Mouse (Mus musculus) stomach, postnatal 0 days (tissue): Measurements from ENCODE around the gene 1810046K07Rik. TPM values are rescaled to one million over a fixed set of nuclear protein-coding genes. Genes with fewer than 3 reads are reported as not detected.

Experiments
- ATAC-seq: fragments of 200-750 bp; cut with Nextera tagmentation; 2 replicates; pipeline ENCODE4 v1.8.0; 2017; ENCODE audit not compliant: low FRiP score, low TSS enrichment
- DNase-seq: peaks from one replicate; pipeline ENCODE4 v3.0.0-alpha.2; 2016; ENCODE audit warnings: low spot score
- H3K27ac ChIP-seq: fragments of 300-500 bp; sonication (generic); replicated peaks from 2 replicates; pipeline ENCODE4 v1.5.1; 2014; ENCODE audit warnings: mild to moderate bottlenecking, control low read depth
- H3K27me3 ChIP-seq: fragments of 300-500 bp; sonication (generic); 2 replicates; pipeline ENCODE4 v1.6.1; 2014; ENCODE audit warnings: low read length; ENCODE audit not compliant: control insufficient read depth, insufficient read depth
- H3K36me3 ChIP-seq: fragments of 300-500 bp; sonication (generic); 2 replicates; pipeline ENCODE4 v1.6.1; 2014; ENCODE audit warnings: low read length, mixed read lengths; ENCODE audit not compliant: control insufficient read depth, insufficient read depth
- H3K4me1 ChIP-seq: fragments of 300-500 bp; sonication (generic); replicated peaks from 2 replicates; pipeline ENCODE4 v1.6.1; 2014; ENCODE audit warnings: antibody characterized with exemption; ENCODE audit not compliant: control insufficient read depth, insufficient read depth
- H3K4me2 ChIP-seq: fragments of 300-500 bp; sonication (generic); replicated peaks from 2 replicates; pipeline ENCODE4 v1.6.1; 2014; ENCODE audit warnings: low read depth, mild to moderate bottlenecking, control low read depth, moderate library complexity
- H3K4me3 ChIP-seq: fragments of 300-500 bp; sonication (generic); 2 replicates; pipeline ENCODE4 v1.5.1; 2014; ENCODE audit warnings: low read depth, low read length, control low read depth
- H3K9ac ChIP-seq: fragments of 300-500 bp; sonication (generic); 2 replicates; pipeline ENCODE4 v1.6.1; 2014; ENCODE audit warnings: mild to moderate bottlenecking, low read length, control low read depth, mixed read lengths
- H3K9me3 ChIP-seq: fragments of 300-500 bp; sonication (generic); 2 replicates; pipeline ENCODE4 v1.6.1; 2016; ENCODE audit warnings: low read length; ENCODE audit not compliant: control insufficient read depth
- CTCF ChIP-seq: IDR thresholded peaks from 2 replicates; pipeline ENCODE4 v1.5.1; 2016; ENCODE audit warnings: antibody characterized with exemption, low read depth, mild to moderate bottlenecking, moderate library complexity
- EP300 ChIP-seq: optimal IDR thresholded peaks from 2 replicates; pipeline ENCODE3; 2016; ENCODE audit warnings: antibody characterized with exemption
- WGBS: fragments of 180-500 bp; shearing (Covaris S2); extraction: QIAGEN DNeasy Blood & Tissue Kit; methylation state at CpG from one replicate; pipeline ENCODE4 v1.1.7; 2014; 5-methylcytosine and 5-hydroxymethylcytosine counted together
- polyA plus RNA-seq: library from polyadenylated mRNA; unstranded; fragments of >200 nt; fragmentation: Nextera tagmentation; extraction: Ambion mirVana; gene quantifications from 2 replicates; pipeline ENCODE4 v1.2.1, GENCODE M21; 2015

The 1810046K07Rik gene
- polyA plus RNA-seq, 1 experiment from 2014 or later: 0.23 TPM

DNA sequence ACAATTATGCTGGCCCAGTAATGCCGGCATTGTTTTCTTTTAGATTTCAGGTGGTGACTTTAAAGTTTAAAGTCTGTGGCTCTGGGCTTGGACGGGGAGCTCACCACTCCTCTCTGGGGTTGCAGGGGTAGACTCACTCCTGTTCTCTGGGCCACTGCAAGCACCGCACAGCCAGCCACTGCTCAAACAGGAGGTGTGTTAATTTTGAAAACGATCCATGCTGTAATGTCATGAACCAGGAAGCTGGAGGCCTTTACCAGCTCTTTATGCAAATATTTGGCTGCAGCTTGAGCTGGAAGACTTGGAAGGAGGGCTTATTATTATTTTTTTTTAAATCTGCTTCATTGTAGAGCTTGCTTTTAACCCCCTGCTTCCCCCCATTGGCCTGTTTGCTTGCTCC lies 54.0 kb downstream of the 1810046K07Rik start:
- TF ChIP-seq CTCF: no peak
- no peak for TF ChIP-seq EP300
- 10% methylated on average over 4 of the region's 4 CpGs for WGBS
- DNase-seq: peak; percentile 75

DNA sequence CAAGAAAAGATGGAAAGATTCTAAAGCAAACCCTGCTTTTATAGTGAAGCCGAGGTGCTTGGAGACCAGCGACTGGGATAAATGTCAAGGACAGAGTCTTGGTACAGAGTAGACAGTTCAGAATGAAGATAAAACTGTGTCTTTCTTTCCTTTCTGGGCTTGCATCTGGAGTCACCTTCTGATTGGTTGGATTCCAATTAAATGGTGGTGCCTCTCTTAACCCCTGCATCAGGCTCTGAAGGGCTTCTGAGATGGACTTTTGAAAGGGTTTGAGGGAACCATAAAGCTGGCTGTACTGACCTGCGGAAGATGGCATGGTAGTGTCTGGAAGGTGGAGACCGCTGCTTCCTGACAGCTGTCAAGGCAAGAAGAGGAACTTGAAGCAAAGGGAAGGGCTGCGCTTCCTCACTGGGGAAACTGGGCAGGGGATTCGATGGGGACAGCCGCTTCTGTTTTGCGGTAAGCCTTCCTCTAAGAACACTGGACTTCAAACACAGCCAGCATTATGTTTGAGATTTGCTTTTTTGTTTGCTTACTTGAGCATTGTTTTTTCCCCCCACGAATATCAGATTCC lies 55.0 kb downstream of the 1810046K07Rik start:
- H3K9me3 ChIP-seq: no peaks in the 10 kb centered on the region
- H3K4me1 ChIP-seq: 0 out of 2 replicates have a peak, but pooled peaks cover 2% of the 10 kb centered on the region
- DNase-seq (no peak), ATAC-seq (no peak)
- TF ChIP-seq CTCF (no peak), EP300 (no peak)
- no peak overlapping the region; the same call in 1 of the 2 replicates for H3K4me3 ChIP-seq
- no peaks in the 10 kb centered on the region for H3K36me3 ChIP-seq
- no peaks in the 10 kb centered on the region for H3K27me3 ChIP-seq
- no peak overlapping the region for H3K9ac ChIP-seq
- H3K27ac ChIP-seq: peak overlapping the region; percentile 37
- peak overlapping the region; percentile 32 for H3K4me2 ChIP-seq
- WGBS: 66% methylated on average over 9 of the region's 9 CpGs

More for the DNA sequence above, 54.0 kb downstream of the 1810046K07Rik start:
- H3K9me3 ChIP-seq: no peaks in the 10 kb centered on the region
- H3K27ac ChIP-seq: peak overlapping the region; percentile 69; the same call in 1 of the 2 replicates
- H3K4me3 ChIP-seq: no peak overlapping the region
- H3K9ac ChIP-seq: 0 out of 2 replicates have a peak overlapping the region, but pooled peaks have one; percentile 18
- 0 out of 2 replicates have a peak, but pooled peaks cover 2% of the 10 kb centered on the region for H3K4me1 ChIP-seq
- peak; percentile 73 for ATAC-seq
- no peaks in the 10 kb centered on the region for H3K36me3 ChIP-seq
- H3K27me3 ChIP-seq: no peaks in the 10 kb centered on the region
- no peak overlapping the region for H3K4me2 ChIP-seq

DNA sequence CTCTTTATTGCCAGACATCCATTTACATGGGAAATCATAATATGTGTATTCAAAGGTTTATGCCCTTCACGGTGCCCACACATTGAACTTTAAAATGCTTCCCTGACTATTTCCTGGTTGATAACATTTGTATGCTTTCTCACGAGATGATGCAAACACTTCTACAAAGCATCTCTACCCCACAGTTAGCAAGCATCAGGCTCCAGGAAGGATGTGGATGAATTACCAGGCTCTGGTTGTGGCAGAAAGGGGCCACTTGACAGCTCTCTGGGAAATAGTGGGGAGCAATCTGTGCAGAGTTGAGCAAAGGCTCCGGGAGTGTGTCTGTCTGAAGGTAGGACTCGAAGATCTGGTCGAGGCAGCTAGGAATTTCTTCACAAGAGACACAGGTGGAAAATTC lies 56.6 kb downstream of the 1810046K07Rik start:
- H3K4me1 ChIP-seq: no peaks in the 10 kb centered on the region
- no peak for DNase-seq
- H3K4me2 ChIP-seq: no peak overlapping the region
- no peaks in the 10 kb centered on the region for H3K36me3 ChIP-seq
- TF ChIP-seq CTCF (no peak), EP300 (no peak)
- 46% methylated on average over 5 of the region's 5 CpGs for WGBS
- ATAC-seq: peak; percentile 60
- H3K9me3 ChIP-seq: no peaks in the 10 kb centered on the region
- no peaks in the 10 kb centered on the region for H3K27me3 ChIP-seq
- no peak overlapping the region; the same call in 1 of the 2 replicates for H3K27ac ChIP-seq
- H3K4me3 ChIP-seq: no peak overlapping the region
- no peak overlapping the region for H3K9ac ChIP-seq

DNA sequence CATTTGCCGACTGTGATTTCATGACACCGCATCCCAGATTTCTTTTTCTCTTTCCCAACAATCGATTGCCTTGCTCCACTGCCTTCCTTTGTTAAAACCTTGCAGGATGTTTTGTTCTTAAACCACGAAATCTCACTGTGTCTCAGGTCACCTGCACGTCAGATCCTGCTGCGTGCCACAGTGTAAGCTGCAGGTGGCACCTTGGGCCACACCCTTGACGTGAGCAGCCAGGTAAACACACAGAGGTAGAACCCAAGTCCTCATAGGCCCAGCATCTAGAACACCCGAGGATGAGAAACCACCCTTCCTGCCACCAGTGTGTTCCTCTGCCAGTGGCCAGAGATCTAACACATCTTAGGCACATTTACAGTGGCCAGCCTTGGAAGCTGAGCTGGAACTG lies 57.6 kb downstream of the 1810046K07Rik start:
- H3K4me1 ChIP-seq: no peaks in the 10 kb centered on the region
- H3K4me3 ChIP-seq: no peak overlapping the region
- H3K36me3 ChIP-seq: no peaks in the 10 kb centered on the region
- TF ChIP-seq CTCF (no peak), EP300 (no peak)
- H3K27ac ChIP-seq: peak overlapping the region; percentile 70
- peak; percentile 93 for ATAC-seq
- no peaks in the 10 kb centered on the region for H3K9me3 ChIP-seq
- 55% methylated on average over 8 of the region's 8 CpGs for whole genome bisulfite sequencing
- H3K9ac ChIP-seq: no peak overlapping the region
- DNase-seq: peak; percentile 79
- H3K27me3 ChIP-seq: no peaks in the 10 kb centered on the region
- no peak overlapping the region for H3K4me2 ChIP-seq

DNA sequence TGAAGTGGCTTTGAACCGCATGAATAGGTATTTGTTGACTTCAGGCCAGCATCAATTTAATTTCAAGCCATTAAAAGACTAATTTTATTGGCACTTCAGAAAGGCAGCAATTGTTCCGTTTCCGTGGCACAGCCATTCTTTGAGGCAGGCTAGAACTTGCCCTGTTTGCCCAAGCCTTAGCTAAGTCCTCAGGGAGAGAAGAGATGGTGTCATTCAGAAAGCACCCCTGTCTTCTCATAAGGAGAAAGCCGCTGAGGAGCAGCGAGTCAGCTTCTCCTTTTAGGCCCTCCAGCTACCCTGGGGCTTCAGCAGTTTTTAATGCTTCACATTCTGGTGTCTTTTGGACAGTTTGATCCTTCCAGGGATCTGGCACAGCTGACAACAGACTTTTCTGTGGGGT lies 59.9 kb downstream of the 1810046K07Rik start:
- Histone ChIP-seq H3K9ac (no peak overlapping the region), H3K27me3 (no peaks in the 10 kb centered on the region), H3K36me3 (no peaks in the 10 kb centered on the region), H3K4me2 (no peak overlapping the region), H3K9me3 (no peaks in the 10 kb centered on the region), H3K27ac (no peak overlapping the region), H3K4me1 (no peaks in the 10 kb centered on the region), H3K4me3 (no peak overlapping the region)
- TF ChIP-seq EP300 (no peak), CTCF (no peak)
- WGBS: 54% methylated on average over 5 of the region's 5 CpGs
- ATAC-seq: no peak
- DNase-seq: no peak

DNA sequence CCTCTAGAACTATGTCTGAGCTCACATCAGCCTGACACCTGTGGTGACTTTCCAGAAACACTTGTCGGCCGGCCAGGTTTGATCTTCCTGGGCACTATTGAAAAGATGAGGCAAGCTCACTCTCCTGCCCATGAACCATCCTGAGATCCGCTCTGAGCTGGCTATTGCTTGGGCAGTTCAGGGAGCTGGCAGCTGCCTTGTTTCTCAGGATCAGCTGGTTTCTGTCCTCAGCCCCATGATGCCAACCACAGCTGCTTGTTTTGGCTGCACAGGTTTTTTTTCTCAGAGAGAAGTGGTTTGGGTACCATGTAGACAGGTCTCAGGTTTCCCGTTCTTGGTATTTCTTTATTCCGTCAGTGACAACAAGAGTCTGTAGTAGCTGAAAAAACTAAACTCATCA lies 70.3 kb downstream of the 1810046K07Rik start:
- no peaks in the 10 kb centered on the region for H3K4me1 ChIP-seq
- ATAC-seq (no peak), DNase-seq (no peak)
- H3K27me3 ChIP-seq: no peaks in the 10 kb centered on the region
- H3K9ac ChIP-seq: no peak overlapping the region
- H3K4me3 ChIP-seq: no peak overlapping the region
- no peaks in the 10 kb centered on the region for H3K36me3 ChIP-seq
- no peak overlapping the region for H3K4me2 ChIP-seq
- no peak overlapping the region for H3K27ac ChIP-seq
- 82% methylated on average over 5 of the region's 5 CpGs for WGBS
- TF ChIP-seq EP300 (no peak), CTCF (no peak)
- H3K9me3 ChIP-seq: no peaks in the 10 kb centered on the region
